Mouse (Mus musculus) c-Kit-positive CD71-positive TER-119-positive erythroid progenitor cells, embryonic 14.5 days (primary cell): ENCODE measurements around the gene Hrc.
A peak's percentile ranks its signal among the peaks of the same experiment; 100 is the strongest.

Experiments used
- DNase-seq: peaks from one replicate; pipeline ENCODE4 v3.0.0-alpha.2; 2013; ENCODE audit warnings: low spot score

Gene Hrc

DNA sequence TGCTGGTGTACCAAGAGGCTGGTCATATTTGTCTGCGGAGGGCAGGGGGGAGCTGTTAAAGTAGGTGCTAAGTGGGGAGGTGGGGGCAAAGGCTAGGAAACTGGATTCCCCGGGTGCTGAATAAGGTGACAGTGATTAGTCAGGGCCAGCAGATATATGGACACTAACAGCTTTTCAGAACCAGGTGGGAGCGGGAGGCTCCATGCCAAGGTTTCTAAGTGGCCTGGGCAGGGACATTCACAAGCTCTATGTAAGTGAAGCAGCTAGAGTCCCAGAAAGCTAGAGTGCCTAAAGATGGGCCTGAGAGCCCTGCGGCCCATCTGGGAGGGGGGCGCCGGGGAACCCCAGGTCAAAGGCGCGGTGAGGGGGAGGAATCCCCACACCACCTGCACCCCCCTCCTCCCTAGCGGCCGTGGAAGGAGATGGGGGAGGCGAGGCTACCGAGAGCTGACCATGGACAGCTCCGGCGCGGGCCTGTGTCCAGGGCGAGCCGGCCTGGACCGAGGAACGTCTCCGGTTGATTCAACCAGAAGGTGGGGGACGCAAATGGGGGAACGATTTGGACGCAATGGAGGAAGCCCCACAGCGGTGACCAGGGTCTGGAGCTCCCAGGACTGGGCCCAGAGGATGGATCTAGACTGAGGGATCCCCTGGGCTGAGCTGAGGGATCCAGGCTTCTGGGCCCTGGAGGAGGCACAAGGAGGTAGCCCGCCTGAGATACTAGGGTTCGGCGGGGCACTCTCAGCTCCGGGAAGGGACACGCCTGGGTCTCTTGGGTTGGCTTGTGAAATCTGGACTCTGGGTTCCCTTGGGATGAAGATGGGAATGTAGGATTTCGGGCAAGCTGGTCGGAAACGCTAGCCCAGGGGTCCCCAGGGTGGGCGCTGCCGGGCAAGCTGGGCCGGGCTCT, 30.9 kb downstream of the Hrc start:
- no peak for DNase-seq

DNA sequence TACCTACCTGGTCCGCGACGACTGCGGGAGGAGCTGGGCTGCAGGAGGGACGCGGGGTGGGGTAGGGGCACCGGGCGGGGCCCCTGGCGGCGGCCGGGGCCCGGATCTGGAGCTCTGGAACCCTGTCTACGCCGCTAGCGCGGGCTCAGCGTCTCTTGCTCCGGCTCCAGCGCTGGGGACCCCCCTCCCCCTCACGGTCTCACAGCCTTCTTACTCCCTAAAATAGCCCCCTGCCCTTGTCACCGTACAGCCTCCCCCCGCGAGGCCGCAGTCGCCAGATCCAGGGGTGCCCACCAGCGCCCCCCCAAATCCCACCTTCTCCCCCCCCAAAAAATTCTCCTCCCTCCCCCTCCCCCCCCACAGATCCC, 31.5 kb downstream of the Hrc start, which contains the start of gene Ppfia3:
TSS of gene Ppfia3 (minus strand) at position 368 of the 368 bp plus-strand sequence.
- no peak for DNase-seq

DNA sequence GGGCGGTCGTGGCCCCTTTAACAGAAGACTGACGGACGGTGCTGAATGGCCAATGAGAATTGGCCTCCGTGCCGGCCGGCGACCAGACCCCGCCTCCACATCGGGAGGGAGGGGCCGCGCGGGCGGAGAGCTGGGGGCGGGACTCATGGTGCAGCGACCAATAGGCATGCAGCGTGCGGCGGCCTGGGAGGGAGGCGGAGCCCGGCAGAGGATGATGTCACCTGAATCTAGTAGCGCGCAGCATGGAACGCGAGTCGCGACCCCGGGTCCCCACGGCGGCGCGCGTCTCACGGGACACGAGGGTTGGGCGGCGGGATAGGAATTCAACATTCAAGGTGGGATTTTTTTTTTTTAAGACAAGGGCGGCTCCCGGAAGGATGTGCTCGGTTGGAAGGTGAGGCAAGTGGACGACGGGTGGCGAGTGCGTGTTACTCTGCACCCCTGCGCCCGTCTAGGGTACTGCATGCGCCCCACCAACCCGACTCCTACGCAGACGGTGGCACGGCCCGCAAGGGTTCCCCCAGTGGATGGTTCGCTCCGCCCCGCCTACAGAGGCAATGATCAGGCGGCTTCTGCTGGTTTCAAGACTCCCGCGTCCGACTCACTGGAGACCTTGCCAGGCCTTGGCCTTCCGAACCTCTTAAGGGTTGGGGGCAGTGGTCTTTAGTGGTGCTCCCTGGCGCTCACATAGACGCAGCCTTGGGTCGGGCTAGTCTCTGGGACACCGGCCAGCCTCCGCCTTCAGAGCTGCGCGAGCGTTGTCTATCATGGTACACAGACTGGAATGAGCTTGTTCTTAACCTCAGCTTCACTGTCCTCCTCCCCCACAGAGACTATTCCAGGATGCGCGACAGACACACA, 32.2 kb downstream of the Hrc start:
- peak; percentile 89 for DNase-seq

DNA sequence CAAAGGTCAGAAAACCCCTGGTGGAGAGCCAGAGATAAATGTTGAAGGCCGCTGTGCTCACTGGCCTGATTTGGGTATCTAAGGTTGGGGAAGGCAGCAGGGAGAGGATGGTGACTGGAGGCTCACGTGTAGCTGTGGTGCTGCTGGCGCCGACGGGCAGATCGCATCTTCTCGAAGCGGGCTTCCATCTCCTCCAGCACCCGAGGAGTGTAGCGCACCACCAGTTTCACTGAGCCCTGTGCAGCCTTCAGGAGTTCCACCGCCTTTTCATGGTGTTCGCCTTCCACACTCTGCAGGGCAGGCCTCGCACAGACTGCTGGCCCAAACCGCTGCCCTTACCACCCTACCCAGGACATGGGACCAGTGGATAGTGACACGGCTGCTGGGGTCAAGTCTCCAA, 33.1 kb downstream of the Hrc start:
- DNase-seq, result no peak

DNA sequence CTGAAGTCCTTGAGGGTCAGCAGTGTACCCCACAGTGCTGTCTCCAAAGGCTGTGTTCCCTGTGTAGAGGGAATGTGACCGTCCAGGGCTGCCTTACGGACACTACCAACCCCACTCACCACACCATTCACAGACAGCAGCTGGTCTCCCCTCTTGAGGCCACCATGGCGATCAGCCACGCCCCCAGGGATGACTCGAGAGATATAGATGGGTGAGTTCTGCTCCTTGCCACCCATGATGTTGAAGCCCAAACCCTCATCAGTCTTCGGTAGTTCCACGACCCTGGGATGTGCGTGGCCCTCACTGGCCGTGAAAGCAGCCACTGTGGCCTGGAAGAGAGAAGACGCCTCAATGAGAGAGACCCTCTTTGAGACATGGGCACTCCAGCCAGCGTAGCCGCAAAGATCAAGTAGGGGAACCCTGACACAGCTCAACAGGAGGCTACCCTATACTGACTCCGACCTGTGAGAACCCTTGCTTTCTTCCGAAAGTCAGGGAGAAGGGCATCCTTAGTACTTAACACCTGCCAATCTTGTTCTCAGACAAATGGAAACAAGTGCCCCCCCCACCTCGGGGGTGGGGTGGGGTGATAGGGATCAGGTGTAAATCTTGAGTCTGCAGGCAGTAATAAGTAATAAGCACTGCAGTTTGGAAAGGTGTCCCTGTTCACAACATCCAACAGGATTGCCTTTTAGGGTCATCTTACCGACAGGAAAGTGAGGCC, 34.1 kb downstream of the Hrc start:
- no peak for DNase-seq

DNA sequence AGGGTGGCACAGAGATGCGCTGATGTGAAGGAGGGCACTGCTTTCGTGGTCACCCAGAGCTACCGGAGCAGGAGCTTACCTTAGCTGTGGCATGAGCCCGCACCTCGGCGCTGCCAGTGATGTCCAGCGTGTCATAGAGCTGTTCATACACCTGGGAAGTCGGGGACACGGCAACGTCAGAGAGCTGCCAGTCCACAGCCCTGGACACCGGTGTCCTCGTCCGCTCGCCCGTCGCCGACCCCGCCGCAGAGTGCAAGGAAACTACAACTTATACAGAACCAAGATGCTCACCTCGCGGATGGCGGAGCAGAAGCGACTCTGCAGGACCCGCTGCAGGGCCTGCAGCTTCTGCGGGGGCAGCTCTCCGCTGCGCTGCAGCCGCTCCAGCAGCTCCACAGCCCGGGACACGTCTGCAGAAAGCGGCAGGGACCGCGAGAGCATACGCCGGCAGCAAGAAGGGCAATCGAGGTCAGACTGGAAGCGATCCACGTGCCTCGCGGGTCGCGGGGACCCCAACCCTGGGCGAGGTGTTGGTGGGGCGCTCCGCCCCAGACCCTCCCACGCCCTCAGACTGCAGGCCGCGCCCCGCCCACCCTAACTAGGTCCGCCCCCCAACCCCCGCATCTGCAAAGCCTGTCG, 34.9 kb downstream of the Hrc start:
- no peak for DNase-seq

DNA sequence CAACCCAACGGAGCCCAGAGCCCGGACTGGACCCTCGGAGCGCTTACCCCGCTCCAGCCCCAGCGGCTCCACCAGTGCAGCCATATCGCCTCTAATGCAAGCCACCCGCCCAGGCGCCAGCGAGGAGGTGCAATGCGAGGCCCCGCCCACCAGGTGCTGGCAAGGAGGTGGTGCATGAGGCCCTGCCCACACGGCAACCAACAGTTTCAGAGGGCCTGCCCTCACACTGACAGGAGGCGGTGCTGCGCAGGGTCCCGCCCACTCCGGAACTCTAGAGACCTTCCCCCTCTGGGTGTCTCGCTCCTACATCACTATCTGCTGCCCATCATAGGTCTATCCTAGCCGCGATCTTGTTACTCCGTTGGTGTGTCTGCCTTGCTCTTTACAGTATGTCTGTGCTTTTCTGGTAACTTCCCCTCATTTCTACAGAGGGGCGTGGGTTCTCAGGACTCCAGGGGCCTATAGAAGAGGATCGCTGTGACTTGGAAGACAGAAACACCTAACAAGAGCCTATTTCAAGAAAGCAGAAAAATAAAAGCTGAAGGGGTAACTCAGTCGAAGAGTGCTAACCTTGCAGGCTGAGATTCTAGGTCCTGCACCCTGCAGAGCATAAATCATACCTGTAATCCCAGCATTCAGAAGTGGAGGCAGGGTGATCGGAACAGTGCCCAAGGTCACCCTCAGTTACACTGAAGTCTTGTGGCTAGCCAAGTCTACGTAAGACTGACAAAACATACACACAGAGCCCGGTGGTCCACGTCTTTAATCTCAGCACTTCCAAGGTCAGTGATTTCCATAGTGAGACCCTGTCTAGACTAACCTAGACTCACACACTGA, 35.6 kb downstream of the Hrc start, which contains the start of gene Lin7b:
TSS of gene Lin7b (minus strand) at position 109 of the 837 bp plus-strand sequence.
- DNase-seq, result peak; percentile 82

DNA sequence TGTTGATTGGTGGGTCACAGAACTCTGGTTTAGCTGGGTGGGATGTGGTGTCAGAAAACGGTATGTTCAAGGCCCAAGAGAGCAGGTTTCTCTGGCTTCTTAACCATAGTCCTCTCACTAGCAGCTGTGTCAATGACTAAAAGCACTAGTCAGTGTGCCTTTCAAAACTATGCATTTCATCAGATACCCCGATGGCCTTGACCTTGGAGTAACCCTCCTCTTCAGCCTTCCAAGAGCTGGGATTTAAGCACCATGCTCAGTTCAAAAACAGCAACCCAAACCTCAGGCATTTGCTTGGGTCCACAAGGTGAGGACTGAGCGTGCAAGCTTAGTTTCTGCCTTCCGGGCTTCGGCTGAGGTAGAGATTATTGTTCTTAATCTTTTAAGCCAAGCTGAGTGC, 37.3 kb downstream of the Hrc start:
- DNase-seq, result no peak

DNA sequence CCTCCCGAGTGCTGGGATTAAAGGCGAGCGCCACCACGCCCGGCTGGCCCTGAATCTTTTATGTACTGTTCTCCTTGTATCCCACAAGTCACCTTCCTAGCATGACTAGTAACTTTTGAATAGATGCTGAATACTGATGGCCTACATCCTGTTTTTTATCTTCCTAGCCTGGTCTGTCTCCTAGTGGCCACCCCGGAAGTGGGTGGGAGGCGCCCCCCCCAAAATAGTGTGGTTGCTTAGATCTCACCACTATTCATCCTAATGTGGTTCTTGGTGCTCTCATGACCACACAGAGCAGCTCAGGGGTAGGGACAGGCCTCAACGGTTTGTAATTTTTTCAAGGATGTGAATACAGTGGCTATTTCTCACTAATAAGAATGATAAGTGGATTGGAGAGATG, 39.5 kb downstream of the Hrc start:
- DNase-seq, result no peak

DNA sequence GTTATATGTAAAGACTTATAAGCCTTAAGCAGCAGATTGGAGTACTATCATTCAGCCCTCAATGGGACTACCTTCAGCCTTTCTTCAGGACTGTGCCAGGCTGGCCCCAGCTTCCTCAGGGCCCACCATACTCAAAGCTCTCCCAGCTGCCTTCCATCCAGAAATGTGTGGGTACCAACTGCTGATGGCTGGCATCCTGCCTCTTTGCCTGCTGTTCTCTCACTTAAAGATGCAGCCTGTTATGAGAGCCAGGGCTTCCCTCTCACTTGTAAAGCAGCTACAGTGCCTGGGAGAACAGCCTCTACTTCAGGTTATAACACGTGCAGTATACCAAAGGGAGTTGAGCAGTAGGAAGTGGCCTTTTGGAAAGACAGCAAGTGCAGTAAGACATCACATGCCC, 41.0 kb downstream of the Hrc start:
- no peak for DNase-seq

DNA sequence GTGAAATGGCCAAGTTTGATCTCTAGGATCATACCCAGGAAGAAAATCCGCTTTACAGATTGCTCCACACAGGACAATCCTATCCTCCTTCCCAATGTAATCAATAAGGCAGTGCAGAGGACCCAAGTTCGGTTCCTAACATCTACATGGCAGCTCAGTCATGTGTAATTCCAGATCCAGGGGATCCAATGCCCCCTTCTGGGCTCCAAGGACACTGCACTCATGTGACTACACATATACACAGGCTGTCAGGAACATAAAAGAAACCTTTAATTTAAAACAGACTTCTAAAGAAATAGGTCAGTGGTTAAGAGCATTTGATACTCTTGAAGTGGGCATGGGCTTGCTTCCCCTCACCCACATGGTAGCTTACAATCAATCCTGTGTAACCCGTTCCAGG, 51.0 kb downstream of the Hrc start:
- DNase-seq, result no peak
